In genomic region chr11:53902741-53903140, GRCm38 (mm10) we compare ENCODE assay signal across 23 mouse cellular contexts. TPM values are rescaled to one million over a fixed set of nuclear protein-coding genes. Genes with fewer than 3 reads are reported as not detected.
"Had no signal": no experiment of that assay in that cellular context is flagged by ENCODE, and none has a peak within 500 bp of the region (broad histone marks: within the 10 kb centered on the region; RNA-seq: fewer than 3 reads in every experiment).

No protein-coding gene starts in this region.

- H3K27ac ChIP-seq: left cerebral cortex, adult 2 months; liver, embryonic 13.5 days; midbrain, embryonic 10.5 days; neural tube, embryonic 12.5 days; neural tube, embryonic 15.5 days; stomach, embryonic 15.5 days had no signal

- H3K4me2 ChIP-seq: intestine, embryonic 15.5 days; kidney, embryonic 15.5 days; liver, embryonic 13.5 days; lung, embryonic 14.5 days; neural tube, embryonic 12.5 days; neural tube, embryonic 15.5 days; stomach, embryonic 15.5 days had no signal

- H3K4me1 ChIP-seq: megakaryocyte, embryonic 14.5 days; neural tube, embryonic 12.5 days; neural tube, embryonic 15.5 days had no signal

- H3K27me3 ChIP-seq: intestine, embryonic 15.5 days; kidney, embryonic 15.5 days; liver, embryonic 13.5 days; neural tube, embryonic 12.5 days; neural tube, embryonic 15.5 days; stomach, embryonic 15.5 days had no signal

- DNase-seq: kidney, postnatal 10 days; layer of hippocampus, postnatal 36 days; liver, embryonic 13.5 days; lung, embryonic 14.5 days; lung, postnatal 36 days; midbrain, embryonic 14.5 days; right cerebral cortex, adult 18-20 months; right cerebral cortex, postnatal 14 days; right cerebral cortex, postnatal 4 days; spleen, adult 18-20 months; thymus, adult 2 months; thymus, postnatal 14 days; thymus, postnatal 4 days had no signal

- H3K9me3 ChIP-seq: intestine, embryonic 15.5 days; kidney, embryonic 15.5 days; liver, embryonic 13.5 days; megakaryocyte, embryonic 14.5 days; midbrain, embryonic 10.5 days; neural tube, embryonic 12.5 days; neural tube, embryonic 15.5 days; stomach, embryonic 15.5 days had no signal

- H3K4me3 ChIP-seq: intestine, embryonic 15.5 days; kidney, embryonic 15.5 days; left cerebral cortex, adult 2 months; liver, embryonic 13.5 days; megakaryocyte, embryonic 14.5 days; midbrain, embryonic 10.5 days; neural tube, embryonic 12.5 days; neural tube, embryonic 15.5 days; stomach, embryonic 15.5 days had no signal

- H3K36me3 ChIP-seq: intestine, embryonic 15.5 days; kidney, embryonic 15.5 days; liver, embryonic 13.5 days; midbrain, embryonic 10.5 days; neural tube, embryonic 12.5 days; neural tube, embryonic 15.5 days; stomach, embryonic 15.5 days had no signal

- ATAC-seq: intestine, embryonic 15.5 days; lung, postnatal 0 days had no signal

- H3K9ac ChIP-seq: intestine, embryonic 15.5 days; kidney, embryonic 15.5 days; liver, embryonic 13.5 days; lung, embryonic 14.5 days; neural tube, embryonic 12.5 days; neural tube, embryonic 15.5 days; stomach, embryonic 15.5 days had no signal

RNA-seq across cellular contexts. Expression of gene Gm12216, which starts 43.7 kb away (rescaled TPM):
- polyA plus RNA-seq: limb, embryonic 11.5 days; neural tube, embryonic 12.5 days had no signal
